Mouse (Mus musculus) brain, adult 2 months (tissue): ENCODE measurements around the gene B4galt4.
A peak's percentile ranks its signal among the peaks of the same experiment; 100 is the strongest.

ENCODE experiments used
- DNase-seq: peaks from one replicate; pipeline ENCODE4 v3.0.0; 2011; ENCODE audit warnings: low read depth, low spot score

The B4galt4 gene

GRCm38 (mm10) chr16:38728576-38729132, 13.4 kb upstream of the B4galt4 start:
- no peak for DNase-seq

GRCm38 (mm10) chr16:38729139-38729538, 12.9 kb upstream of the B4galt4 start:
- no peak for DNase-seq

GRCm38 (mm10) chr16:38729610-38730288, 12.3 kb upstream of the B4galt4 start:
- DNase-seq: peak; percentile 83

- DNase-seq: peak; percentile 11
These were observed 11.1 kb upstream of the B4galt4 start for GRCm38 (mm10) chr16:38730921-38731320.

GRCm38 (mm10) chr16:38741204-38741903, 710 bp upstream of the B4galt4 start:
- no peak for DNase-seq

- DNase-seq: peak; percentile 65
These were observed 631 bp downstream of the B4galt4 start for GRCm38 (mm10) chr16:38742659-38743131.

- DNase-seq: no peak
These were observed 2.0 kb downstream of the B4galt4 start for GRCm38 (mm10) chr16:38743941-38744673.

- DNase-seq: no peak
These were observed 8.7 kb downstream of the B4galt4 start for GRCm38 (mm10) chr16:38750803-38751202.

GRCm38 (mm10) chr16:38753631-38754030, 11.6 kb downstream of the B4galt4 start:
- peak; percentile 29 for DNase-seq

GRCm38 (mm10) chr16:38755452-38756176, 13.6 kb downstream of the B4galt4 start:
- no peak for DNase-seq

GRCm38 (mm10) chr16:38756177-38756503, 14.1 kb downstream of the B4galt4 start:
- no peak for DNase-seq

GRCm38 (mm10) chr16:38756572-38756971, 14.5 kb downstream of the B4galt4 start:
- no peak for DNase-seq

GRCm38 (mm10) chr16:38757626-38758025, 15.6 kb downstream of the B4galt4 start:
- no peak for DNase-seq

GRCm38 (mm10) chr16:38758104-38758861, 16.2 kb downstream of the B4galt4 start:
- DNase-seq: peak; percentile 39

- no peak for DNase-seq
These were observed 18.2 kb downstream of the B4galt4 start for GRCm38 (mm10) chr16:38760239-38760638.

- DNase-seq: no peak
These were observed 18.8 kb downstream of the B4galt4 start for GRCm38 (mm10) chr16:38760834-38761375.

GRCm38 (mm10) chr16:38761972-38762371, 19.9 kb downstream of the B4galt4 start:
- DNase-seq: no peak

GRCm38 (mm10) chr16:38762401-38762800, 20.3 kb downstream of the B4galt4 start:
- DNase-seq: no peak

- DNase-seq: peak; percentile 42
These were observed 21.4 kb downstream of the B4galt4 start for GRCm38 (mm10) chr16:38763508-38763907.

GRCm38 (mm10) chr16:38766671-38767070, 24.6 kb downstream of the B4galt4 start:
- DNase-seq: no peak
